Mouse (Mus musculus): ENCODE measurements around the gene Cebpe. TPM values are rescaled to one million over a fixed set of nuclear protein-coding genes. Genes with fewer than 3 reads are reported as not detected.

Cebpe gene
- not detected for total RNA-seq (2023)

DNA sequence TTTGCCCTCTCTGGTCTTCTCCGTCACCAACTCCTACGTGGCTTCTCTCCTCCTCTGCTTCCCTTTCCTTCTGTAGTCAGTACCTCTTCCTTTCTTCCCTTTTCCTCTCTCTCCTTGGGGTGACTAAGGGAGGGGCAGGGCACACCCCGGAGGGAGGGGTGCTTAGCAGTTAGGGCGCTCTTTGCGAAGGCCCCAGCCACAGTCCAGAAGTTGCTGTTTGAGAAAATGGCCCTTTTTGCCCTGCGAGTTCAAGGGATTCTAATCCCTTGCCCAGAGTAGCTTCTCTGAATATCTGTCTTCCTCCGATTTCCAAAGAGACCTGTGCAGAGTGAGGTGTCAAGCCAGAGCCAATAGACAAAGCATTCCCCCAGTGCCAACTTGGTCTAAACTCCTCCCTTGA is at the start of gene Cebpe:
Cebpe (minus strand) TSS at position 101 of the 400 bp plus-strand sequence.

GRCm38 (mm10) chr14:54698733-54699132 is 13.2 kb downstream of the Cebpe start, which contains the start of gene Gm29776:
TSS of gene Gm29776 (minus strand) at chr14:54698833.

GRCm38 (mm10) chr14:54686522-54687143 is 25.3 kb downstream of the Cebpe start, which contains the start of gene Acin1:
TSS of gene Acin1 (minus strand) at chr14:54686931.

GRCm38 (mm10) chr14:54686063-54686521 is 25.9 kb downstream of the Cebpe start, which contains the start of gene 1700123O20Rik:
TSS of gene 1700123O20Rik (plus strand) at chr14:54686216.

Other genes with a start within 250 kb of the Cebpe start
- 100 to 1,000 TPM; 125 to 142 TPM for gene Lrp10, start 248.0 kb downstream of the Cebpe start, total RNA-seq (2023)
- 1 to 10 TPM; 1.5 to 1.7 TPM for gene Rem2, start 236.1 kb downstream of the Cebpe start, total RNA-seq (2023)
- gene Prmt5, start 194.6 kb downstream of the Cebpe start, total RNA-seq (2023): 10 to 100 TPM; 39.8 to 40.1 TPM
- 10 to 100 TPM; 12.0 to 16.5 TPM for gene Haus4, start 157.6 kb downstream of the Cebpe start, total RNA-seq (2023)
- under 1 TPM; 0.32 to 0.59 TPM for gene Ajuba, start 134.6 kb downstream of the Cebpe start, total RNA-seq (2023)
- 1 to 10 TPM; 4.8 to 6.4 TPM for gene 4931414P19Rik, start 106.2 kb downstream of the Cebpe start, total RNA-seq (2023)
- gene Psmb5, start 94.2 kb downstream of the Cebpe start, total RNA-seq (2023): 10 to 100 TPM; 60.0 to 72.1 TPM
- not detected for gene Psmb11, start 90.7 kb downstream of the Cebpe start, total RNA-seq (2023)
- not detected for gene Gm17606, start 71.2 kb downstream of the Cebpe start, total RNA-seq (2023)
- gene Cdh24, start 70.8 kb downstream of the Cebpe start, total RNA-seq (2023): 1 to 10 TPM; 8.4 to 8.8 TPM
- gene 1700123O20Rik, start 26.0 kb downstream of the Cebpe start, total RNA-seq (2023): 10 to 100 TPM; 37.4 to 47.4 TPM
- 100 to 1,000 TPM; 566 to 583 TPM for gene Acin1, start 25.2 kb downstream of the Cebpe start, total RNA-seq (2023)
- not detected for gene Gm29776, start 13.3 kb downstream of the Cebpe start, total RNA-seq (2023)
- under 1 TPM in 1 of 2 experiments, not detected in 1; 0.29 TPM for gene Slc7a8, start 69.8 kb upstream of the Cebpe start, total RNA-seq (2023)
- gene Rnf212b, start 102.0 kb upstream of the Cebpe start, total RNA-seq (2023): not detected
- gene Homez, start 158.8 kb upstream of the Cebpe start, total RNA-seq (2023): 10 to 100 TPM; 11.3 to 11.7 TPM
- 10 to 100 TPM; 14.3 to 14.8 TPM for gene Ppp1r3e, start 165.4 kb upstream of the Cebpe start, total RNA-seq (2023)
- 1 to 10 TPM; 1.9 to 2.8 TPM for gene Bcl2l2, start 171.2 kb upstream of the Cebpe start, total RNA-seq (2023)
- gene Gm20521, start 171.3 kb upstream of the Cebpe start, total RNA-seq (2023): 1 to 10 TPM in 1 of 2 experiments, not detected in 1; 1.4 TPM
- 100 to 1,000 TPM; 291 TPM for gene Pabpn1, start 180.3 kb upstream of the Cebpe start, total RNA-seq (2023)
- 1 to 10 TPM; 2.7 to 3.8 TPM for gene Slc22a17, start 201.0 kb upstream of the Cebpe start, total RNA-seq (2023)
- gene Efs, start 214.0 kb upstream of the Cebpe start, total RNA-seq (2023): not detected
- not detected for gene Il25, start 220.5 kb upstream of the Cebpe start, total RNA-seq (2023)
- not detected for gene Cmtm5, start 224.1 kb upstream of the Cebpe start, total RNA-seq (2023)

Measured in T-cell, adult 66 days (primary cell).